Mouse (Mus musculus) spleen, postnatal 10 days (tissue): ENCODE measurements around the gene Olfml1.
A peak's percentile ranks its signal among the peaks of the same experiment; 100 is the strongest.

Source experiments
- DNase-seq, 2 experiments: peaks; one replicate each; pipeline ENCODE4 v3.0.0; 2021 to 2022; ENCODE audit warnings: low spot score in 2 of 2

Gene Olfml1

GRCm38 (mm10) chr7:107567261-107567671 is at the start of gene Olfml1:
Gene Olfml1, plus strand, starts transcription at chr7:107567446.
- no peak for DNase-seq

- no peak for DNase-seq
Observed at GRCm38 (mm10) chr7:107519256-107520025, 47.8 kb upstream of the Olfml1 start.

GRCm38 (mm10) chr7:107521411-107521810 is 45.8 kb upstream of the Olfml1 start:
- DNase-seq: no peak

- DNase-seq: peak; percentile 4 to 39
Observed at GRCm38 (mm10) chr7:107526299-107526698, 40.9 kb upstream of the Olfml1 start.

- no peak for DNase-seq
Observed at GRCm38 (mm10) chr7:107528169-107528772, 39.0 kb upstream of the Olfml1 start.

GRCm38 (mm10) chr7:107529364-107529763 is 37.9 kb upstream of the Olfml1 start:
- no peak for DNase-seq

- no peak for DNase-seq
Observed at GRCm38 (mm10) chr7:107535311-107535710, 31.9 kb upstream of the Olfml1 start.

- DNase-seq: no peak
Observed at GRCm38 (mm10) chr7:107536516-107536915, 30.7 kb upstream of the Olfml1 start.

- DNase-seq: no peak
Observed at GRCm38 (mm10) chr7:107540034-107540433, 27.2 kb upstream of the Olfml1 start.

- no peak for DNase-seq
Observed at GRCm38 (mm10) chr7:107545011-107545410, 22.2 kb upstream of the Olfml1 start.

- no peak for DNase-seq
Observed at GRCm38 (mm10) chr7:107547872-107548271, 19.4 kb upstream of the Olfml1 start.

GRCm38 (mm10) chr7:107553461-107553860 is 13.8 kb upstream of the Olfml1 start:
- DNase-seq: no peak

GRCm38 (mm10) chr7:107555906-107556305 is 11.3 kb upstream of the Olfml1 start:
- peak; percentile 6 to 41 for DNase-seq

- DNase-seq: no peak
Observed at GRCm38 (mm10) chr7:107560675-107561074, 6.6 kb upstream of the Olfml1 start.

GRCm38 (mm10) chr7:107561584-107561983 is 5.7 kb upstream of the Olfml1 start:
- DNase-seq: no peak

- no peak for DNase-seq
Observed at GRCm38 (mm10) chr7:107563727-107564126, 3.5 kb upstream of the Olfml1 start.

GRCm38 (mm10) chr7:107567674-107568073 is 428 bp downstream of the Olfml1 start:
- DNase-seq: no peak

GRCm38 (mm10) chr7:107568971-107569370 is 1.7 kb downstream of the Olfml1 start:
- DNase-seq: no peak

GRCm38 (mm10) chr7:107573856-107574255 is 6.6 kb downstream of the Olfml1 start:
- DNase-seq: peak in 1 of 2 experiments; percentile 16

- DNase-seq: no peak
Observed at GRCm38 (mm10) chr7:107574276-107574675, 7.0 kb downstream of the Olfml1 start.

GRCm38 (mm10) chr7:107592641-107593040 is 25.4 kb downstream of the Olfml1 start:
- DNase-seq: no peak

- DNase-seq: peak; percentile 6 to 60
Observed at GRCm38 (mm10) chr7:107593904-107594303, 26.7 kb downstream of the Olfml1 start.

- DNase-seq: peak; percentile 18 to 73
Observed at GRCm38 (mm10) chr7:107594325-107594856, 27.1 kb downstream of the Olfml1 start.
